In genomic region chr13:94059778-94060177, GRCm38 (mm10) we compare ENCODE assay signal across 10 mouse cellular contexts. TPM values are rescaled to one million over a fixed set of nuclear protein-coding genes. Genes with fewer than 3 reads are reported as not detected.
DNase-seq lines count a peak whose midpoint lies in the region; ATAC-seq lines count a peak whose summit lies in the region.
"Had no signal": no experiment of that assay in that cellular context is flagged by ENCODE, and none has a peak within 500 bp of the region (broad histone marks: within the 10 kb centered on the region; RNA-seq: fewer than 3 reads in every experiment).

No protein-coding gene starts in this region.

- H3K36me3 ChIP-seq in kidney, embryonic 14.5 days (ENCODE audit: control insufficient read depth, insufficient read depth, low read length): no peaks in the 10 kb centered on the region; the same call in 1 of the 2 replicates
- H3K36me3 ChIP-seq in midbrain, embryonic 10.5 days: no peaks in the 10 kb centered on the region
- H3K36me3 ChIP-seq: limb, embryonic 15.5 days; stomach, embryonic 15.5 days had no signal

- no peak overlapping the region for H3K9ac ChIP-seq in kidney, embryonic 14.5 days (ENCODE audit: low read depth, low read length)
- H3K9ac ChIP-seq: limb, embryonic 15.5 days; stomach, embryonic 15.5 days had no signal

- no peak for ATAC-seq in kidney, embryonic 14.5 days (ENCODE audit: low FRiP score, low TSS enrichment)
- ATAC-seq in megakaryocyte, adult 5-6 weeks (ENCODE audit: poor library complexity, severe bottlenecking): peak; percentile 53

- peak overlapping the region; percentile 64 for H3K4me2 ChIP-seq in kidney, embryonic 14.5 days (replicated peaks; ENCODE audit: low read depth, low read length)

- peak; percentile 38 for DNase-seq in left cerebral cortex, postnatal 4 days
- no peak for DNase-seq in left cerebral cortex, postnatal 36 days (ENCODE audit: low spot score in 2 of 2)
- DNase-seq in ES-CJ7 (ENCODE audit: low read depth, low spot score): peak; percentile 50
- DNase-seq in adrenal gland, postnatal 25 days: peak; percentile 58
- DNase-seq in midbrain, embryonic 10.5 days (ENCODE audit: low spot score): no peak
- DNase-seq in left cerebral cortex, adult 11 months (ENCODE audit: low spot score): no peak

- intact Hi-C loops in left cerebral cortex, postnatal 4 days (cut with DNase I): loop anchor here (10.0 kb wide), 1 partner anchor 265 kb away; no protein-coding TSS in a partner anchor
- intact Hi-C loops in left cerebral cortex, postnatal 36 days (cut with DNase I): no loop called here

- peak overlapping the region; percentile 83; the same call in 1 of the 2 replicates for H3K4me3 ChIP-seq in kidney, embryonic 14.5 days (ENCODE audit: low read length)
- no peak overlapping the region for H3K4me3 ChIP-seq in midbrain, embryonic 10.5 days
- H3K4me3 ChIP-seq: stomach, embryonic 15.5 days had no signal

- H3K9me3 ChIP-seq in kidney, embryonic 14.5 days (ENCODE audit: control insufficient read depth, low read length): no peaks in the 10 kb centered on the region
- 0 out of 2 replicates have a peak, but pooled peaks cover 5% of the 10 kb centered on the region for H3K9me3 ChIP-seq in midbrain, embryonic 10.5 days (replicated peaks)
- H3K9me3 ChIP-seq: limb, embryonic 15.5 days; stomach, embryonic 15.5 days had no signal

- H3K4me1 ChIP-seq in kidney, embryonic 14.5 days (ENCODE audit: control insufficient read depth, insufficient read depth, low read length): peaks cover 37% of the 10 kb centered on the region
- H3K4me1 ChIP-seq in midbrain, embryonic 10.5 days: peaks cover 69% of the 10 kb centered on the region

- H3K27ac ChIP-seq in kidney, embryonic 14.5 days (ENCODE audit: low read depth, low read length): no peak overlapping the region
- H3K27ac ChIP-seq in midbrain, embryonic 10.5 days (replicated peaks): no peak overlapping the region
- H3K27ac ChIP-seq: limb, embryonic 15.5 days; stomach, embryonic 15.5 days had no signal

- 87% methylated on average over 6 of the region's 6 CpGs for WGBS in kidney, embryonic 14.5 days
- 81% methylated on average over 6 of the region's 6 CpGs for WGBS in midbrain, embryonic 10.5 days

- H3K27me3 ChIP-seq in kidney, embryonic 14.5 days (ENCODE audit: control insufficient read depth, insufficient read depth, low read length): no peaks in the 10 kb centered on the region
- peaks cover 90% of the 10 kb centered on the region for H3K27me3 ChIP-seq in midbrain, embryonic 10.5 days (ENCODE audit: low read depth, poor library complexity, severe bottlenecking)
- H3K27me3 ChIP-seq: limb, embryonic 15.5 days; stomach, embryonic 15.5 days had no signal

RNA-seq across cellular contexts. Expression of gene Lhfpl2, which starts 2.2 kb away (rescaled TPM):
- total RNA-seq in left cerebral cortex, postnatal 4 days (2021): 10 to 100 TPM; 23.1 to 26.7 TPM
- total RNA-seq in left cerebral cortex, postnatal 36 days (2021): 10 to 100 TPM; 12.3 to 12.4 TPM
- total RNA-seq in adrenal gland, postnatal 25 days (2021): 36.0 and 38.2 TPM in 2 replicates
- 48.7 and 81.0 TPM in 2 replicates for polyA plus RNA-seq in kidney, embryonic 14.5 days (2014; fragmentation: Nextera tagmentation; extraction: Ambion mirVana)
- total RNA-seq in megakaryocyte, adult 5-6 weeks (2015): 2.4 and 2.7 TPM in 2 replicates
- total RNA-seq in megakaryocyte, adult 5-6 weeks (2017): 2.9 and 3.9 TPM in 2 replicates
- 18.0 and 19.0 TPM in 2 replicates for polyA plus RNA-seq in midbrain, embryonic 10.5 days (2016; fragmentation: Nextera tagmentation; extraction: Ambion mirVana)

Comparison
In these comparisons a context has a peak if more than half of its experiments do, and no peak if none do; other contexts are left out.
1. DNase-seq: peak in left cerebral cortex, postnatal 4 days (single experiment), ES-CJ7 (single experiment) and adrenal gland, postnatal 25 days (single experiment); none in left cerebral cortex, postnatal 36 days (0 of 2), midbrain, embryonic 10.5 days (single experiment) and left cerebral cortex, adult 11 months (single experiment).